Mouse (Mus musculus): ENCODE measurements around the gene Gm20441.

- TF ChIP-seq CTCF (conservative IDR thresholded peaks at IDR 0.05; ENCODE audit: insufficient read depth, insufficient read length, low read depth, low read length) (no peak), POLR2A (IDR thresholded peaks at IDR 0.05; ENCODE audit: low read depth, low read length) (no peak)
These were observed 17.5 kb upstream of the Gm20441 start, which contains the start of gene Gstt1 for GRCm38 (mm10) chr10:75798176-75798696.

All from kidney, adult 2 months (tissue).